Mouse (Mus musculus) forebrain, embryonic 10.5 days (tissue): ENCODE measurements around the gene Zfand2b. TPM values are rescaled to one million over a fixed set of nuclear protein-coding genes. Genes with fewer than 3 reads are reported as not detected.

Experiments used
- DNase-seq: peaks from one replicate; pipeline ENCODE4 v3.0.0-alpha.2; 2017; ENCODE audit warnings: low spot score; ENCODE audit errors: extremely low spot score
- H3K27ac ChIP-seq: fragments of 300-500 bp; sonication (generic); 2 replicates; pipeline ENCODE4 v1.5.1; 2016; ENCODE audit warnings: mild to moderate bottlenecking
- H3K27me3 ChIP-seq: fragments of 300-500 bp; sonication (generic); 2 replicates; pipeline ENCODE4 v1.6.1; 2016; ENCODE audit warnings: mild to moderate bottlenecking; ENCODE audit not compliant: poor library complexity, severe bottlenecking
- H3K36me3 ChIP-seq: fragments of 300-500 bp; sonication (generic); replicated peaks from 2 replicates; pipeline ENCODE4 v1.6.1; 2016; ENCODE audit warnings: mild to moderate bottlenecking, moderate library complexity
- H3K4me1 ChIP-seq: fragments of 300-500 bp; sonication (generic); 2 replicates; pipeline ENCODE4 v1.6.1; 2016
- H3K4me3 ChIP-seq: fragments of 300-500 bp; sonication (generic); 2 replicates; pipeline ENCODE4 v1.5.1; 2016; ENCODE audit warnings: mild to moderate bottlenecking, moderate library complexity
- H3K9me3 ChIP-seq: fragments of 300-500 bp; sonication (generic); 2 replicates; pipeline ENCODE4 v1.6.1; 2016; ENCODE audit warnings: mild to moderate bottlenecking, moderate library complexity
- WGBS: fragments of 180-500 bp; shearing (Covaris S2); methylation state at CpG from one replicate; pipeline ENCODE4 v1.1.7; 2016; 5-methylcytosine and 5-hydroxymethylcytosine counted together
- polyA plus RNA-seq: library from polyadenylated mRNA; unstranded; fragments of >200 nt; fragmentation: Nextera tagmentation; extraction: Ambion mirVana; gene quantifications from 2 replicates; pipeline ENCODE4 v1.2.1, GENCODE M21; 2016

Gene Zfand2b
- polyA plus RNA-seq, 1 experiment from 2014 or later = 29.0 TPM

- peak overlapping the region; percentile 93 for H3K27ac ChIP-seq
- peaks cover 46% of the 10 kb centered on the region for H3K36me3 ChIP-seq
- no peak for DNase-seq
- H3K4me1 ChIP-seq = peaks cover 44% of the 10 kb centered on the region
- peaks cover 21% of the 10 kb centered on the region for H3K27me3 ChIP-seq
- WGBS = 17% methylated on average over 17 of the region's 17 CpGs
- peak overlapping the region; percentile 97 for H3K4me3 ChIP-seq
- no peaks in the 10 kb centered on the region for H3K9me3 ChIP-seq
Measured at GRCm38 (mm10) chr1:75211141-75211708, 42.8 kb downstream of the Zfand2b start.

GRCm38 (mm10) chr1:75212542-75212941 lies 44.1 kb downstream of the Zfand2b start:
- 79% methylated on average over 4 of the region's 4 CpGs for WGBS
- Histone ChIP-seq H3K36me3 (peaks cover 46% of the 10 kb centered on the region), H3K4me3 (peak overlapping the region; percentile 3; the same call in 1 of the 2 replicates), H3K4me1 (peaks cover 44% of the 10 kb centered on the region), H3K27me3 (peaks cover 34% of the 10 kb centered on the region), H3K27ac (no peak overlapping the region), H3K9me3 (no peaks in the 10 kb centered on the region)
- no peak for DNase-seq

GRCm38 (mm10) chr1:75213096-75213495 lies 44.6 kb downstream of the Zfand2b start:
- peaks cover 38% of the 10 kb centered on the region for H3K27me3 ChIP-seq
- no peak overlapping the region for H3K27ac ChIP-seq
- 89% methylated on average over 7 of the region's 7 CpGs for WGBS
- H3K9me3 ChIP-seq = no peaks in the 10 kb centered on the region
- H3K4me1 ChIP-seq = peaks cover 47% of the 10 kb centered on the region
- peaks cover 46% of the 10 kb centered on the region for H3K36me3 ChIP-seq
- H3K4me3 ChIP-seq = peak overlapping the region; percentile 3; the same call in 1 of the 2 replicates
- DNase-seq = no peak

GRCm38 (mm10) chr1:75214442-75214841 lies 46.0 kb downstream of the Zfand2b start:
- Histone ChIP-seq H3K27ac (no peak overlapping the region), H3K4me1 (peaks cover 48% of the 10 kb centered on the region), H3K9me3 (no peaks in the 10 kb centered on the region), H3K36me3 (peaks cover 46% of the 10 kb centered on the region), H3K27me3 (peaks cover 40% of the 10 kb centered on the region), H3K4me3 (no peak overlapping the region)
- 89% methylated on average over 2 of the region's 2 CpGs for WGBS
- no peak for DNase-seq

- Histone ChIP-seq H3K4me3 (no peak overlapping the region), H3K27me3 (peaks cover 44% of the 10 kb centered on the region), H3K4me1 (peaks cover 48% of the 10 kb centered on the region), H3K27ac (no peak overlapping the region), H3K9me3 (no peaks in the 10 kb centered on the region), H3K36me3 (peaks cover 46% of the 10 kb centered on the region)
- WGBS = 87% methylated on average over 5 of the region's 5 CpGs
- DNase-seq = no peak
Measured at GRCm38 (mm10) chr1:75214886-75215285, 46.4 kb downstream of the Zfand2b start.

- 92% methylated on average over 9 of the region's 9 CpGs for WGBS
- no peaks in the 10 kb centered on the region for H3K9me3 ChIP-seq
- no peak overlapping the region for H3K4me3 ChIP-seq
- peaks cover 46% of the 10 kb centered on the region for H3K36me3 ChIP-seq
- H3K4me1 ChIP-seq = peaks cover 42% of the 10 kb centered on the region
- DNase-seq = no peak
- peaks cover 53% of the 10 kb centered on the region for H3K27me3 ChIP-seq
- H3K27ac ChIP-seq = no peak overlapping the region
Measured at GRCm38 (mm10) chr1:75215785-75216184, 47.3 kb downstream of the Zfand2b start.

GRCm38 (mm10) chr1:75216797-75217585 lies 48.5 kb downstream of the Zfand2b start:
- H3K27ac ChIP-seq = no peak overlapping the region
- H3K36me3 ChIP-seq = peaks cover 42% of the 10 kb centered on the region
- H3K4me1 ChIP-seq = peaks cover 33% of the 10 kb centered on the region
- H3K4me3 ChIP-seq = no peak overlapping the region
- no peaks in the 10 kb centered on the region for H3K9me3 ChIP-seq
- DNase-seq = no peak
- 83% methylated on average over 13 of the region's 13 CpGs for WGBS
- peaks cover 65% of the 10 kb centered on the region for H3K27me3 ChIP-seq

GRCm38 (mm10) chr1:75217893-75218226 lies 49.4 kb downstream of the Zfand2b start:
- DNase-seq = no peak
- peaks cover 74% of the 10 kb centered on the region for H3K27me3 ChIP-seq
- H3K4me3 ChIP-seq = peak overlapping the region; percentile 65
- H3K36me3 ChIP-seq = peaks cover 33% of the 10 kb centered on the region
- no peak overlapping the region for H3K27ac ChIP-seq
- WGBS = 8% methylated on average over 6 of the region's 6 CpGs
- no peaks in the 10 kb centered on the region for H3K9me3 ChIP-seq
- H3K4me1 ChIP-seq = peaks cover 24% of the 10 kb centered on the region

GRCm38 (mm10) chr1:75218227-75219001 lies 50.0 kb downstream of the Zfand2b start:
- DNase-seq = peak; percentile 21
- WGBS = 1% methylated on average over 38 of the region's 38 CpGs

GRCm38 (mm10) chr1:75219078-75219477 lies 50.6 kb downstream of the Zfand2b start:
- Histone ChIP-seq H3K9me3 (no peaks in the 10 kb centered on the region), H3K27ac (peak overlapping the region; percentile 53; the same call in 1 of the 2 replicates), H3K36me3 (peaks cover 21% of the 10 kb centered on the region), H3K4me3 (peak overlapping the region; percentile 65), H3K4me1 (peaks cover 21% of the 10 kb centered on the region), H3K27me3 (peaks cover 82% of the 10 kb centered on the region)
- DNase-seq = peak; percentile 64
- WGBS = under 1% methylated on average over 24 of the region's 24 CpGs

More at GRCm38 (mm10) chr1:75218227-75219001, 50.0 kb downstream of the Zfand2b start:
- H3K36me3 ChIP-seq = peaks cover 28% of the 10 kb centered on the region
- peak overlapping the region; percentile 53; the same call in 1 of the 2 replicates for H3K27ac ChIP-seq
- H3K4me3 ChIP-seq = peak overlapping the region; percentile 65
- H3K27me3 ChIP-seq = peaks cover 79% of the 10 kb centered on the region
- no peaks in the 10 kb centered on the region for H3K9me3 ChIP-seq
- H3K4me1 ChIP-seq = peaks cover 21% of the 10 kb centered on the region

- peaks cover 17% of the 10 kb centered on the region for H3K36me3 ChIP-seq
- peak; percentile 40 for DNase-seq
- peaks cover 21% of the 10 kb centered on the region for H3K4me1 ChIP-seq
- WGBS = under 1% methylated on average over 34 of the region's 34 CpGs
- H3K27ac ChIP-seq = peak within 1 kb of the TSS; percentile 53; the same call in 1 of the 2 replicates
- peaks cover 82% of the 10 kb centered on the region for H3K27me3 ChIP-seq
- H3K4me3 ChIP-seq = peak within 1 kb of the TSS; percentile 65
- H3K9me3 ChIP-seq = no peaks in the 10 kb centered on the region
Measured at GRCm38 (mm10) chr1:75219531-75219930, 51.1 kb downstream of the Zfand2b start, which contains the start of gene Tuba4a. Gene Tuba4a (minus strand): TSS chr1:75219865.
